Mouse (Mus musculus) midbrain, embryonic 11.5 days (tissue): Measurements from ENCODE around the gene Rpl36al. TPM values are rescaled to one million over a fixed set of nuclear protein-coding genes. Genes with fewer than 3 reads are reported as not detected.

Source experiments
- ATAC-seq: fragments of 200-750 bp; cut with Nextera tagmentation; 2 replicates; pipeline ENCODE4 v1.8.0; 2017; ENCODE audit warnings: moderate TSS enrichment, moderate library complexity; ENCODE audit not compliant: low FRiP score
- DNase-seq: peaks from one replicate; pipeline ENCODE4 v3.0.0; 2015; ENCODE audit warnings: low spot score; ENCODE audit errors: missing footprints
- H3K27ac ChIP-seq: fragments of 300-500 bp; sonication (generic); 2 replicates; pipeline ENCODE4 v1.5.1; 2014; ENCODE audit warnings: low read depth, low read length
- H3K27me3 ChIP-seq: fragments of 300-500 bp; sonication (generic); 2 replicates; pipeline ENCODE4 v1.6.1; 2014; ENCODE audit warnings: mild to moderate bottlenecking, low read length, moderate library complexity, mixed read lengths; ENCODE audit not compliant: control insufficient read depth, insufficient read depth
- H3K36me3 ChIP-seq: fragments of 300-500 bp; sonication (generic); 2 replicates; pipeline ENCODE4 v1.6.1; 2014; ENCODE audit warnings: mild to moderate bottlenecking, low read length, moderate library complexity, mixed read lengths; ENCODE audit not compliant: control insufficient read depth, insufficient read depth
- H3K4me1 ChIP-seq: fragments of 300-500 bp; sonication (generic); 2 replicates; pipeline ENCODE4 v1.6.1; 2014; ENCODE audit warnings: low read length; ENCODE audit not compliant: control insufficient read depth, insufficient read depth
- H3K4me2 ChIP-seq: fragments of 300-500 bp; sonication (generic); 2 replicates; pipeline ENCODE4 v1.6.1; 2014; ENCODE audit warnings: mild to moderate bottlenecking, moderate library complexity
- H3K4me3 ChIP-seq: fragments of 300-500 bp; sonication (generic); 2 replicates; pipeline ENCODE4 v1.5.1; 2014; ENCODE audit warnings: low read depth, low read length
- H3K9ac ChIP-seq: fragments of 300-500 bp; sonication (generic); 2 replicates; pipeline ENCODE4 v1.6.1; 2014; ENCODE audit warnings: low read length
- H3K9me3 ChIP-seq: fragments of 300-500 bp; sonication (generic); 2 replicates; pipeline ENCODE4 v1.6.1; 2016; ENCODE audit warnings: low read length; ENCODE audit not compliant: control insufficient read depth
- WGBS: fragments of 180-500 bp; shearing (Covaris S2); extraction: QIAGEN DNeasy Blood & Tissue Kit; methylation state at CpG from one replicate; pipeline ENCODE4 v1.1.7; 2014; 5-methylcytosine and 5-hydroxymethylcytosine counted together
- polyA plus RNA-seq: library from polyadenylated mRNA; unstranded; fragments of >200 nt; fragmentation: Nextera tagmentation; extraction: Ambion mirVana; gene quantifications from 2 replicates; pipeline ENCODE4 v1.2.1, GENCODE M21; 2014

Rpl36al gene
- polyA plus RNA-seq, 1 experiment from 2014 or later, result 470 TPM

- DNase-seq (no peak), ATAC-seq (no peak)
- no peaks in the 10 kb centered on the region for H3K4me1 ChIP-seq
- no peaks in the 10 kb centered on the region for H3K9me3 ChIP-seq
- 93% methylated on average over 5 of the region's 5 CpGs for WGBS
- no peak overlapping the region for H3K9ac ChIP-seq
- no peaks in the 10 kb centered on the region for H3K27me3 ChIP-seq
- no peak overlapping the region for H3K27ac ChIP-seq
- no peak overlapping the region for H3K4me3 ChIP-seq
- no peak overlapping the region for H3K4me2 ChIP-seq
- peaks cover 17% of the 10 kb centered on the region for H3K36me3 ChIP-seq
These were observed 27.2 kb upstream of the Rpl36al start for GRCm38 (mm10) chr12:69211057-69211456.

GRCm38 (mm10) chr12:69210056-69210979, 26.4 kb upstream of the Rpl36al start:
- Histone ChIP-seq H3K9me3 (no peaks in the 10 kb centered on the region), H3K27ac (no peak overlapping the region), H3K4me1 (no peaks in the 10 kb centered on the region), H3K4me3 (no peak overlapping the region), H3K36me3 (peaks cover 17% of the 10 kb centered on the region), H3K27me3 (no peaks in the 10 kb centered on the region), H3K4me2 (no peak overlapping the region), H3K9ac (no peak overlapping the region)
- WGBS, result 94% methylated on average over 18 of the region's 18 CpGs
- DNase-seq, result peak; percentile 70
- ATAC-seq, result no peak

GRCm38 (mm10) chr12:69208520-69208919, 24.6 kb upstream of the Rpl36al start:
- Histone ChIP-seq H3K4me2 (no peak overlapping the region), H3K9ac (no peak overlapping the region), H3K36me3 (peaks cover 14% of the 10 kb centered on the region), H3K4me1 (no peaks in the 10 kb centered on the region), H3K27me3 (no peaks in the 10 kb centered on the region), H3K27ac (no peak overlapping the region), H3K9me3 (no peaks in the 10 kb centered on the region), H3K4me3 (no peak overlapping the region)
- peak; percentile 64 for DNase-seq
- WGBS, result 83% methylated on average over 2 of the region's 2 CpGs
- ATAC-seq, result no peak

GRCm38 (mm10) chr12:69207926-69208325, 24.0 kb upstream of the Rpl36al start:
- peaks cover 14% of the 10 kb centered on the region for H3K36me3 ChIP-seq
- WGBS, result 97% methylated on average over 7 of the region's 7 CpGs
- H3K4me3 ChIP-seq, result no peak overlapping the region
- no peak overlapping the region for H3K27ac ChIP-seq
- H3K9me3 ChIP-seq, result no peaks in the 10 kb centered on the region
- H3K4me1 ChIP-seq, result no peaks in the 10 kb centered on the region
- no peak overlapping the region for H3K4me2 ChIP-seq
- H3K9ac ChIP-seq, result no peak overlapping the region
- DNase-seq (peak; percentile 78), ATAC-seq (no peak)
- H3K27me3 ChIP-seq, result no peaks in the 10 kb centered on the region

GRCm38 (mm10) chr12:69207396-69207795, 23.5 kb upstream of the Rpl36al start:
- Histone ChIP-seq H3K9me3 (no peaks in the 10 kb centered on the region), H3K4me2 (no peak overlapping the region), H3K36me3 (peaks cover 13% of the 10 kb centered on the region), H3K4me3 (no peak overlapping the region), H3K4me1 (no peaks in the 10 kb centered on the region), H3K27ac (no peak overlapping the region), H3K27me3 (no peaks in the 10 kb centered on the region), H3K9ac (no peak overlapping the region)
- ATAC-seq, result no peak
- WGBS, result 95% methylated on average over 8 of the region's 8 CpGs
- DNase-seq, result peak; percentile 66

GRCm38 (mm10) chr12:69204052-69204833, 20.4 kb upstream of the Rpl36al start, which contains the start of gene Gm49384:
TSS of gene Gm49384 (minus strand) at chr12:69204267.
- no peak within 1 kb of the TSS for H3K4me2 ChIP-seq
- ATAC-seq (peak; percentile 52; the same call in 1 of the 2 replicates), DNase-seq (peak; percentile 83)
- no peak within 1 kb of the TSS for H3K27ac ChIP-seq
- H3K36me3 ChIP-seq, result peaks cover 11% of the 10 kb centered on the region; the same call in 1 of the 2 replicates
- no peak within 1 kb of the TSS for H3K4me3 ChIP-seq
- 76% methylated on average over 16 of the region's 16 CpGs for WGBS
- no peak within 1 kb of the TSS for H3K9ac ChIP-seq
- no peaks in the 10 kb centered on the region for H3K27me3 ChIP-seq
- no peaks in the 10 kb centered on the region for H3K4me1 ChIP-seq
- no peaks in the 10 kb centered on the region for H3K9me3 ChIP-seq

GRCm38 (mm10) chr12:69198985-69199384, 15.1 kb upstream of the Rpl36al start:
- H3K9me3 ChIP-seq, result no peaks in the 10 kb centered on the region
- no peak overlapping the region for H3K4me2 ChIP-seq
- ATAC-seq (no peak), DNase-seq (peak; percentile 64)
- no peak overlapping the region for H3K4me3 ChIP-seq
- H3K27ac ChIP-seq, result no peak overlapping the region
- no peak overlapping the region for H3K9ac ChIP-seq
- peaks cover 15% of the 10 kb centered on the region for H3K4me1 ChIP-seq
- no peaks in the 10 kb centered on the region for H3K27me3 ChIP-seq
- peaks cover 8% of the 10 kb centered on the region; the same call in 1 of the 2 replicates for H3K36me3 ChIP-seq

GRCm38 (mm10) chr12:69198164-69198535, 14.3 kb upstream of the Rpl36al start, which contains the start of gene Dnaaf2:
TSS of gene Dnaaf2 (minus strand) at chr12:69198429.
- WGBS, result 1% methylated on average over 18 of the region's 18 CpGs
- H3K27me3 ChIP-seq, result no peaks in the 10 kb centered on the region
- DNase-seq, result peak; percentile 97
- peak; percentile 67 for ATAC-seq
- peaks cover 15% of the 10 kb centered on the region for H3K4me1 ChIP-seq
- peak within 1 kb of the TSS; percentile 93 for H3K4me3 ChIP-seq
- H3K9me3 ChIP-seq, result no peaks in the 10 kb centered on the region
- peak within 1 kb of the TSS; percentile 89 for H3K9ac ChIP-seq
- H3K36me3 ChIP-seq, result peaks cover 6% of the 10 kb centered on the region; the same call in 1 of the 2 replicates
- peak within 1 kb of the TSS; percentile 79 for H3K27ac ChIP-seq
- H3K4me2 ChIP-seq, result peak within 1 kb of the TSS; percentile 98
